Mouse (Mus musculus) myocyte (in vitro differentiated cells): ENCODE measurements around the gene Psen1.

Experiments used
- CEBPB ChIP-seq: IDR thresholded peaks from 2 replicates; pipeline ENCODE4 v1.6.1; 2011; ENCODE audit warnings: mild to moderate bottlenecking, moderate library complexity; ENCODE audit not compliant: poor library complexity, insufficient read depth, severe bottlenecking
- E2F4 ChIP-seq: IDR thresholded peaks from one replicate; pipeline ENCODE4 v1.6.1; 2011; ENCODE audit warnings: mild to moderate bottlenecking, control low read depth, moderate library complexity; ENCODE audit not compliant: insufficient read depth
- MYOD1 ChIP-seq, 3 experiments: IDR thresholded peaks; one replicate each; pipeline ENCODE4 v1.6.1; 2011; ENCODE audit warnings: control low read depth in 2 of 3, low read depth in 2 of 3, mild to moderate bottlenecking in 2 of 3, moderate library complexity in 1 of 3; ENCODE audit not compliant: insufficient read length in 2 of 3, control insufficient read depth in 1 of 3
- POLR2A ChIP-seq: IDR thresholded peaks from one replicate; pipeline ENCODE4 v1.6.1; 2011; ENCODE audit warnings: low read depth, mild to moderate bottlenecking, control low read depth, moderate library complexity; ENCODE audit not compliant: insufficient read length
- REST ChIP-seq: IDR thresholded peaks from one replicate; pipeline ENCODE4 v1.6.1; 2011; ENCODE audit warnings: mild to moderate bottlenecking, control low read depth, moderate library complexity; ENCODE audit not compliant: insufficient read depth, insufficient read length

DNA sequence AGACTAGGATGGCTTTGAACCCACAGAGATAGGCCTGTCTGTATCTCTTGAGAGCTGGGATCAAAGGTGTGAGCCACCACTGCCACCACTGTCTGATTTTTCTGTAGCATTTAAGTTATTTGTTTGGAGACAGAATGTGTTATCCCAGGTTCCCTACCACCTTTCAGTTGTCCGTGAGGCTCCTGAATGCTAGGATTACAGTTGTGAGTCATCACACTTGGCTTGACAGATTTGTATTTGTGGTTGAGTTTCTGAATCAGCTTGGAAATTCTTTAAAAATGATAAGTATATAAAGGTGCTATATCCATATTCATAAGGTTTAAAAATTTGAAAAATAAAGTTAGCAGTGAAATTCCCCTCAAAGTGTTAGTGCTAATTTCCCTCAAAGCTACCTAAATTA is 44.8 kb upstream of the Psen1 start:
- no peak for TF ChIP-seq POLR2A
- no peak for TF ChIP-seq MYOD1 (IDR thresholded peaks at IDR 0.05; ENCODE audit: control insufficient read depth in 1 of 3, insufficient read length in 2 of 3, low read depth in 2 of 3)
- TF ChIP-seq CEBPB, result no peak
- TF ChIP-seq E2F4, result no peak
- no peak for TF ChIP-seq REST
